Mouse (Mus musculus) gastrocnemius, postnatal 14 days (tissue): ENCODE data around the gene Hps4. TPM values are rescaled to one million over a fixed set of nuclear protein-coding genes. Genes with fewer than 3 reads are reported as not detected.
"Not testable (repeated sequence)": the region's sequence is repeated elsewhere in the genome, so short reads cannot be mapped to it uniquely, and the experiment has no call there.

ENCODE experiments used
- DNase-seq: peaks from one replicate; pipeline ENCODE4 v3.0.0; 2021; ENCODE audit warnings: mixed read lengths
- intact Hi-C: fragments of 180-260 bp; cut with DNase I; formaldehyde crosslinking; loops from one replicate; pipeline ENCODE4 v1.15.1; 2025; ENCODE audit warnings: low total_unique reads
- long read RNA-seq, 2 experiments: library from polyadenylated mRNA; stranded (forward); transcript quantifications; one replicate each; pipeline ENCODE4 v2.0.0; 2021
- total RNA-seq, 2 experiments: library from RNA; stranded (reverse); gene quantifications; 2 replicates each; pipeline ENCODE4 v1.2.3; 2021

The Hps4 gene
- 1 to 10 TPM; 4.8 to 6.9 TPM for total RNA-seq
- long read RNA-seq, experiment 1, partial matches to known transcripts = 1 of 3 reads
- long read RNA-seq, experiment 1, other reads (novel, unspliced or antisense) = 0 of 3 reads
- long read RNA-seq, experiment 2, partial matches to known transcripts = 1 of 3 reads
- long read RNA-seq, experiment 2, other reads (novel, unspliced or antisense) = 1 of 3 reads

- DNase-seq = peak; percentile 75
- intact Hi-C loops = no loop called here
Observed at GRCm38 (mm10) chr5:112342463-112343204, at the start of gene Hps4, which contains the start of gene Srrd. TSS of gene Hps4 (plus strand) at chr5:112343083. TSS of gene Srrd (minus strand) at chr5:112343040.

GRCm38 (mm10) chr5:112293800-112294199, 49.1 kb upstream of the Hps4 start:
- no peak for DNase-seq
- intact Hi-C loops = no loop called here

- DNase-seq = no peak
- intact Hi-C loops = no loop called here
Observed at GRCm38 (mm10) chr5:112294696-112295095, 48.2 kb upstream of the Hps4 start.

- no peak for DNase-seq
- intact Hi-C loops = no loop called here
Observed at GRCm38 (mm10) chr5:112295162-112295561, 47.7 kb upstream of the Hps4 start.

- DNase-seq = no peak
- intact Hi-C loops = no loop called here
Observed at GRCm38 (mm10) chr5:112295564-112295963, 47.3 kb upstream of the Hps4 start.

- intact Hi-C loops = no loop called here
- no peak for DNase-seq
Observed at GRCm38 (mm10) chr5:112296404-112297181, 46.3 kb upstream of the Hps4 start.

GRCm38 (mm10) chr5:112297257-112297656, 45.6 kb upstream of the Hps4 start:
- DNase-seq = no peak
- intact Hi-C loops = no loop called here

GRCm38 (mm10) chr5:112298226-112298988, 44.5 kb upstream of the Hps4 start:
- DNase-seq = no peak
- intact Hi-C loops = no loop called here

- intact Hi-C loops = no loop called here
- no peak for DNase-seq
Observed at GRCm38 (mm10) chr5:112299399-112299798, 43.5 kb upstream of the Hps4 start.

- intact Hi-C loops = no loop called here
- DNase-seq = no peak
Observed at GRCm38 (mm10) chr5:112300112-112300511, 42.8 kb upstream of the Hps4 start.

GRCm38 (mm10) chr5:112300721-112301308, 42.1 kb upstream of the Hps4 start:
- no peak for DNase-seq
- intact Hi-C loops = no loop called here

- intact Hi-C loops = no loop called here
Observed at GRCm38 (mm10) chr5:112301694-112302093, 41.2 kb upstream of the Hps4 start.

GRCm38 (mm10) chr5:112302310-112302709, 40.6 kb upstream of the Hps4 start:
- intact Hi-C loops = no loop called here
- no peak for DNase-seq

More at GRCm38 (mm10) chr5:112301694-112302093, 41.2 kb upstream of the Hps4 start:
- DNase-seq = no peak

GRCm38 (mm10) chr5:112305842-112306241, 37.0 kb upstream of the Hps4 start:
- DNase-seq = no peak
- intact Hi-C loops = no loop called here

- intact Hi-C loops = no loop called here
- no peak for DNase-seq
Observed at GRCm38 (mm10) chr5:112313222-112313885, 29.5 kb upstream of the Hps4 start.

- DNase-seq = no peak
- intact Hi-C loops = no loop called here
Observed at GRCm38 (mm10) chr5:112316468-112316867, 26.4 kb upstream of the Hps4 start.

- intact Hi-C loops = no loop called here
- no peak for DNase-seq
Observed at GRCm38 (mm10) chr5:112317328-112317727, 25.6 kb upstream of the Hps4 start.

GRCm38 (mm10) chr5:112319343-112319742, 23.5 kb upstream of the Hps4 start:
- intact Hi-C loops, DNase-seq: not testable (repeated sequence)

GRCm38 (mm10) chr5:112320379-112320778, 22.5 kb upstream of the Hps4 start:
- intact Hi-C loops = no loop called here
- no peak for DNase-seq
